ENCODE assay signal across 27 mouse cellular contexts in the genomic region with DNA sequence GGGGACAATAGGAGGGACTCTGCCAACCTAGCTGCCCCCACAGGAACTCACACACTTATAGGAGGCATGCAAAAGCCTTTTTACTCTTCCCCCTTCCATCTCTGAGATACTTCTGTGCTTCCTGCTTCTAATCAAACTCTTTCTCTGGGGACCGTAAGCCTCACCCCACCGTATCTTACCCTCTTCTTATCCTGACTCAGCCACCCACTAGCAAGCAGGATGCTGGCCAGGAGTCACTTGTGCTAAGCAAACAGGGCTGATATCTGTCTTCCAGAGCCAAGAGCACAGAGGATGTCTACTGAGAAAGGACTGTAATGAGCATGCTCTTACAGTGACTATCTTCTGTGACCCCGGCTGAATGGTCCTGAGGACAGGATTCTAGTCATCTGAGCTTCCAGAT. TPM values are rescaled to one million over a fixed set of nuclear protein-coding genes. Genes with fewer than 3 reads are reported as not detected.
DNase-seq lines count a peak whose midpoint lies in the region; ATAC-seq and TF ChIP-seq lines count a peak whose summit lies in the region.
"Had no signal": no experiment of that assay in that cellular context is flagged by ENCODE, and none has a peak within 500 bp of the region (broad histone marks: within the 10 kb centered on the region; RNA-seq: fewer than 3 reads in every experiment).

No protein-coding gene starts in this region.

- no peak overlapping the region for H3K4me3 ChIP-seq in heart, embryonic 12.5 days
- no peak overlapping the region for H3K4me3 ChIP-seq in midbrain, embryonic 11.5 days (ENCODE audit: low read depth, low read length)
- no peak overlapping the region for H3K4me3 ChIP-seq in midbrain, embryonic 10.5 days
- H3K4me3 ChIP-seq in MEL (ENCODE audit: control insufficient read depth in 1 of 2, insufficient read depth in 1 of 2, low read depth in 2 of 2, low read length in 2 of 2) = no peak overlapping the region

- H3K79me2 ChIP-seq in MEL (ENCODE audit: control insufficient read depth, insufficient read depth, low read length, poor library complexity) = no peaks in the 10 kb centered on the region

- no peak for TF ChIP-seq POLR2A in MEL (IDR thresholded peaks at IDR 0.05; ENCODE audit: control insufficient read depth in 1 of 2, insufficient read depth in 1 of 2, low read depth in 1 of 2, low read length in 2 of 2, poor library complexity in 1 of 2)

- H3K4me1 ChIP-seq in heart, embryonic 12.5 days (replicated peaks) = peaks cover 4% of the 10 kb centered on the region; the same call in 1 of the 2 replicates
- H3K4me1 ChIP-seq in midbrain, embryonic 11.5 days (ENCODE audit: control insufficient read depth, insufficient read depth, low read length) = no peaks in the 10 kb centered on the region
- H3K4me1 ChIP-seq in midbrain, embryonic 10.5 days = peaks cover 4% of the 10 kb centered on the region; the same call in 1 of the 2 replicates
- peaks cover 0 to 12% of the 10 kb centered on the region in 2 experiments; a peak in 2 of 4 replicates for H3K4me1 ChIP-seq in MEL (ENCODE audit: control insufficient read depth in 1 of 2, insufficient read depth in 2 of 2, low read length in 2 of 2)

- 32% methylated on average over 3 of the region's 3 CpGs for WGBS in heart, embryonic 12.5 days
- WGBS in midbrain, embryonic 11.5 days = 80% methylated on average over 3 of the region's 3 CpGs
- WGBS in midbrain, embryonic 10.5 days = 91% methylated on average over 3 of the region's 3 CpGs

- no peak overlapping the region for H3K27ac ChIP-seq in heart, embryonic 12.5 days (ENCODE audit: poor library complexity, severe bottlenecking)
- no peak overlapping the region for H3K27ac ChIP-seq in midbrain, embryonic 11.5 days (ENCODE audit: low read depth, low read length)
- no peak overlapping the region for H3K27ac ChIP-seq in midbrain, embryonic 10.5 days (replicated peaks)
- no peak overlapping the region for H3K27ac ChIP-seq in MEL (ENCODE audit: control insufficient read depth, low read depth, low read length)

- no peak for TF ChIP-seq CTCF in MEL (IDR thresholded peaks at IDR 0.05 in 2 of 3, conservative IDR thresholded peaks at IDR 0.05 in 1 of 3; ENCODE audit: control insufficient read depth in 1 of 3, insufficient read depth in 1 of 3, low read depth in 2 of 3, low read length in 3 of 3, poor library complexity in 1 of 3, severe bottlenecking in 1 of 3)

- ATAC-seq in heart, embryonic 12.5 days (ENCODE audit: insufficient number of reproducible peaks, low FRiP score) = 0 out of 2 replicates have a peak, but pooled peaks have one; percentile 53
- no peak for ATAC-seq in midbrain, embryonic 11.5 days (ENCODE audit: low FRiP score)
- ATAC-seq: activated CD4-positive, CD25-positive, alpha-beta regulatory T cell, adult 4 months; CD4-positive, CD25-positive, alpha-beta regulatory T cell, adult 4 months; Patski had no signal

- H3K9me3 ChIP-seq in heart, embryonic 12.5 days (replicated peaks) = no peaks in the 10 kb centered on the region
- H3K9me3 ChIP-seq in midbrain, embryonic 11.5 days (ENCODE audit: control insufficient read depth, low read length) = no peaks in the 10 kb centered on the region
- H3K9me3 ChIP-seq in midbrain, embryonic 10.5 days (replicated peaks) = no peaks in the 10 kb centered on the region
- no peaks in the 10 kb centered on the region for H3K9me3 ChIP-seq in MEL (replicated peaks; ENCODE audit: insufficient read depth, low read length)
- H3K9me3 ChIP-seq: G1E had no signal

- TF ChIP-seq RAD21 in MEL (IDR thresholded peaks at IDR 0.05; ENCODE audit: low read depth, low read length) = no peak

- no peaks in the 10 kb centered on the region for H3K36me3 ChIP-seq in heart, embryonic 12.5 days
- H3K36me3 ChIP-seq in midbrain, embryonic 11.5 days (ENCODE audit: control insufficient read depth, insufficient read depth, low read length) = no peaks in the 10 kb centered on the region
- H3K36me3 ChIP-seq in midbrain, embryonic 10.5 days = no peaks in the 10 kb centered on the region
- peaks cover 0 to 4% of the 10 kb centered on the region in 2 experiments; a peak in 1 of 4 replicates for H3K36me3 ChIP-seq in MEL (ENCODE audit: control insufficient read depth in 1 of 2, insufficient read depth in 2 of 2, low read length in 2 of 2)
- H3K36me3 ChIP-seq: G1E had no signal

- peak; percentile 49 to 74; a peak in 3 of 4 replicates for TF ChIP-seq EP300 in MEL (IDR thresholded peaks at IDR 0.05; ENCODE audit: low read depth in 1 of 2, low read length in 2 of 2)

- H3K4me2 ChIP-seq in heart, embryonic 12.5 days = no peak overlapping the region
- no peak overlapping the region for H3K4me2 ChIP-seq in midbrain, embryonic 11.5 days

- H3K9ac ChIP-seq in heart, embryonic 12.5 days = no peak overlapping the region
- no peak overlapping the region for H3K9ac ChIP-seq in midbrain, embryonic 11.5 days (ENCODE audit: low read length)
- H3K9ac ChIP-seq in MEL (ENCODE audit: control insufficient read depth, low read depth, low read length, poor library complexity, severe bottlenecking) = no peak overlapping the region

- H3K27me3 ChIP-seq in heart, embryonic 12.5 days (replicated peaks) = no peaks in the 10 kb centered on the region
- H3K27me3 ChIP-seq in midbrain, embryonic 11.5 days (ENCODE audit: control insufficient read depth, insufficient read depth, low read length) = no peaks in the 10 kb centered on the region
- peaks cover 19% of the 10 kb centered on the region; the same call in 1 of the 2 replicates for H3K27me3 ChIP-seq in midbrain, embryonic 10.5 days (ENCODE audit: low read depth, poor library complexity, severe bottlenecking)
- H3K27me3 ChIP-seq in MEL (ENCODE audit: control insufficient read depth in 1 of 2, insufficient read depth in 2 of 2, low read length in 2 of 2) = no peaks in the 10 kb centered on the region
- H3K27me3 ChIP-seq: CH12.LX had no signal

- no peak for DNase-seq in heart, adult 11 months
- peak; percentile 33 for DNase-seq in midbrain, embryonic 11.5 days (ENCODE audit: low spot score, missing footprints)
- no peak for DNase-seq in midbrain, embryonic 10.5 days (ENCODE audit: low spot score)
- DNase-seq in MEL (ENCODE audit: low read depth, low spot score) = peak; percentile 80
- peak; percentile 45 for DNase-seq in MEL-GATA-1-ER (ENCODE audit: extremely low read depth, low read depth)
- DNase-seq in lung, postnatal 36 days = no peak
- DNase-seq in right cerebral cortex, postnatal 4 days = no peak
- DNase-seq: adrenal gland, adult 2 months; adrenal gland, adult 8-10 months; adrenal gland, postnatal 10 days; adrenal gland, postnatal 14 days; adrenal gland, postnatal 25 days; adrenal gland, postnatal 36 days; B cell, adult 2 months; cerebellum, adult 11 months; cerebellum, adult 11-12 months; cerebellum, adult 18-20 months; cerebellum, adult 2 months had no signal

TF ChIP-seq in MEL, 35 proteins besides CTCF, POLR2A, EP300 and RAD21:
- TF ChIP-seq HCFC1 (IDR thresholded peaks at IDR 0.05; ENCODE audit: low read depth, low read length) (no peak), NELFE (IDR thresholded peaks at IDR 0.05; ENCODE audit: low read depth, low read length) (no peak), NRF1 (IDR thresholded peaks at IDR 0.05; ENCODE audit: insufficient read depth, low read depth, low read length, poor library complexity, severe bottlenecking) (no peak), SMC3 (IDR thresholded peaks at IDR 0.05; ENCODE audit: low read depth, low read length) (no peak), TAL1 (IDR thresholded peaks at IDR 0.05; ENCODE audit: low read length) (no peak), SIN3A (IDR thresholded peaks at IDR 0.05; ENCODE audit: low read length) (no peak), ZKSCAN1 (IDR thresholded peaks at IDR 0.05; ENCODE audit: low read depth, low read length) (no peak), BHLHE40 (IDR thresholded peaks at IDR 0.05; ENCODE audit: borderline replicate concordance, low read depth, low read length) (no peak), E2F4 (IDR thresholded peaks at IDR 0.05; ENCODE audit: borderline replicate concordance, low read depth, low read length) (no peak), USF1 (IDR thresholded peaks at IDR 0.05; ENCODE audit: low read depth, low read length) (no peak), ELF1 (IDR thresholded peaks at IDR 0.05; ENCODE audit: low read depth, low read length) (peak; percentile 38; the same call in 1 of the 2 replicates), MEF2A (IDR thresholded peaks at IDR 0.05; ENCODE audit: extremely low read depth, insufficient replicate concordance, low read depth, low read length, poor library complexity, severe bottlenecking) (no peak), ZNF384 (IDR thresholded peaks at IDR 0.05; ENCODE audit: low read depth, low read length) (no peak), ZC3H11A (IDR thresholded peaks at IDR 0.05; ENCODE audit: low read depth, low read length) (no peak), GATA1 (IDR thresholded peaks at IDR 0.05; ENCODE audit: low read depth, low read length) (peak; percentile 52; the same call in 1 of the 2 replicates), CHD2 (IDR thresholded peaks at IDR 0.05; ENCODE audit: low read length) (no peak), ETS1 (IDR thresholded peaks at IDR 0.05; ENCODE audit: low read depth, low read length) (no peak), TBP (IDR thresholded peaks at IDR 0.05; ENCODE audit: low read depth, low read length) (peak; percentile 81), RCOR1 (IDR thresholded peaks at IDR 0.05; ENCODE audit: low read depth, low read length) (peak; percentile 53; the same call in 1 of the 2 replicates)
TF ChIP-seq in MEL: peak in this region for 4.

RNA-seq across cellular contexts. Expression of a gene that starts 34.3 kb away (rescaled TPM):
- not detected in 2 replicates for polyA plus RNA-seq in heart, embryonic 12.5 days (2016; fragmentation: Nextera tagmentation; extraction: Ambion mirVana)
- polyA plus RNA-seq in midbrain, embryonic 11.5 days (2014; fragmentation: Nextera tagmentation; extraction: Ambion mirVana) = 0.22 and 0.50 TPM in 2 replicates
- polyA plus RNA-seq in midbrain, embryonic 10.5 days (2016; fragmentation: Nextera tagmentation; extraction: Ambion mirVana) = 0.15 and 0.83 TPM in 2 replicates
- not detected in 2 replicates for total RNA-seq in MEL (2012; rRNA removed)
- not detected for polyA plus RNA-seq in MEL (2012; ENCODE audit: insufficient read depth in 1 of 2, insufficient read length in 2 of 2, low read depth in 1 of 2, low replicate concordance in 2 of 2, missing spikeins in 1 of 2)
- total RNA-seq: adrenal gland, adult 18-20 months; adrenal gland, adult 2 months; adrenal gland, adult 8-10 months; adrenal gland, postnatal 10 days; adrenal gland, postnatal 14 days; adrenal gland, postnatal 25 days; adrenal gland, postnatal 36 days; CH12.LX; ES-E14; G1E had no signal
- polyA plus RNA-seq: activated CD4-positive, CD25-positive, alpha-beta regulatory T cell, adult 4 months; C2C12; CD4-positive, CD25-positive, alpha-beta regulatory T cell, adult 4 months; G1E; Patski had no signal

RNA-seq across cellular contexts. Expression of a gene that starts 38.9 kb away (rescaled TPM):
- 2,193 and 2,206 TPM in 2 replicates for polyA plus RNA-seq in heart, embryonic 12.5 days (2016; fragmentation: Nextera tagmentation; extraction: Ambion mirVana)
- 3,704 and 3,886 TPM in 2 replicates for polyA plus RNA-seq in midbrain, embryonic 11.5 days (2014; fragmentation: Nextera tagmentation; extraction: Ambion mirVana)
- polyA plus RNA-seq in midbrain, embryonic 10.5 days (2016; fragmentation: Nextera tagmentation; extraction: Ambion mirVana) = 3,165 and 3,904 TPM in 2 replicates
- 2,632 and 5,439 TPM in 2 replicates for total RNA-seq in MEL (2012; rRNA removed)
- 1,000 to 10,000 TPM in 1 of 2 experiments, 100 to 1,000 TPM in 1; 418 to 3,011 TPM for polyA plus RNA-seq in MEL (2012; ENCODE audit: insufficient read depth in 1 of 2, insufficient read length in 2 of 2, low read depth in 1 of 2, low replicate concordance in 2 of 2, missing spikeins in 1 of 2)

Comparison
In these comparisons a context has a peak if more than half of its experiments do, and no peak if none do; other contexts are left out.
1. DNase-seq: peak in midbrain, embryonic 11.5 days (single experiment), MEL (single experiment) and MEL-GATA-1-ER (single experiment); none in heart, adult 11 months (single experiment), midbrain, embryonic 10.5 days (single experiment), lung, postnatal 36 days (single experiment) and right cerebral cortex, postnatal 4 days (single experiment).